Mouse (Mus musculus): Measurements from ENCODE around the gene Ntn1.

The Ntn1 gene

DNA sequence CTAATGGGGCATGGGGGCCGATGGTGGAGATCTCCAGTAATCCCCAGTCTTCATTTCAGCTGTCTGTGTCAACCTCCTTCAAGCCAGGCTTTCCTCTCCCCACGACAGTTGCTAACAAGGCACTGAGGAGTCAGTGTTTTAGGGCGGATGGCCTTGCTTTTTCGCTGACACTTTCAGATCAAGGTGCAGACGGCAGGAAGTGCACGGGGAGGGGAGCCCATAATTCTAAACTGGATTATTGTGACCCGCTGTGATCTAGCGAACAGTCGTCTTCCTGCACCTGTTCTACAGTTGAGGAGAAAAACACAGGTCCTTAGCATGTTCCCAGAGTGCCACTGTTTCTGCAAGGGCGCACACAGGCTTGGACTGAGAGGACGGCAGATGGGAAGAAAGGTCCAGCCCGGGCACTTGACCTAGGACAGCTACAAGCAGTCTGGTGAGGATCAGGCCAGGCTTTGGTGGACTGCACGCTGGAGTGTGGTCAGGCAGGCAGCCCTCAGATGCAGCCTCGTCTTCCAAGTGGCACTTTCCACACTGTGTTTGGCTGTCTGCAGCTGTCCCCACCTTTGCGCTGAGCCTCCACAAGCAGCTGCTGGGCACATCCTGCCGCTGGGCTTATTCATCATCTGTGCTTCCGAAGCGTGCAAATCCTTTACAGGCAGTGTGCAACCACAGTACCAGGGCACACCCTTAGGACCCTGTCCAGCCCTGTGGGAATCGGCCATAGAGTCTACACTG, 129.7 kb downstream of the Ntn1 start:
- peak; percentile 58 for DNase-seq (ENCODE audit: low read depth, low spot score)

DNA sequence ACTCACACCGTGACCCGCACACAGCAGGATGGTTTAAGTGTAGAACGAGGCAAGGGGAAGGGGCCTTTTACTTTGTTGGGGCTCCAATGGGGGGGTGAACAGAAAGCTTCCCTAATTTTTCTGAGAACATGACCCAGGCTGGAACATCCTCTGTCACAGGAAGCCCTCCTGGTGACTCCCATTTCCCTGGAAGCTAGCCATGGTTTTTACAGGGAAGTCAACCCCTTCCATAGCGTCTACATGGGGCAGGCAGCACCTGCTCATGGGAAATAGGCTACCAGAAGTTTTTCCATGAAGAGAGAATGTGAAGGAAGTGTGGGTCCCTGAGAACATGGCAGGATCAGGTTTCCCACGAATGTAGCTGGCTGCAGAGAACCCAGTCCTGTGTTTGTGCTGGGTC, 136.3 kb downstream of the Ntn1 start:
- DNase-seq (ENCODE audit: low read depth, low spot score), result no peak

DNA sequence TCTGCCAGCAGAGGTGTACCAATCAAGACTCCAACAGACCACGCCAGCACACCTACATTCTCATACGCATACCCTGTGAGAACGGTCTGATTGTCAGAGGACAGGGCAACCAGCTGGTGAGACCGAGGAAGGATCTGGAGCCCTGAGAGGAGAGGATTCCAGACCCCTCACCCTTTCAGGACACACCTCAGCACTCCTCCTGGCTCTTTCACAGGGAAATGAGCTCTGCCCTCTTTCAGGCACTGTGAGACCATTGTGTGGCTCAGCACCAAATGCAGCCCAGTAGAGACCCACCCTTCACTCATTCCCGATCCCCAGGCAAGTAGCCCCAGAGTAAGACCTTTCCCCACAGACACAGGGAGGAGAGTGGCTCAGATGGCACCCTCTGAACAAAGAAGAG, 137.5 kb downstream of the Ntn1 start:
- no peak for DNase-seq (ENCODE audit: low read depth, low spot score)

DNA sequence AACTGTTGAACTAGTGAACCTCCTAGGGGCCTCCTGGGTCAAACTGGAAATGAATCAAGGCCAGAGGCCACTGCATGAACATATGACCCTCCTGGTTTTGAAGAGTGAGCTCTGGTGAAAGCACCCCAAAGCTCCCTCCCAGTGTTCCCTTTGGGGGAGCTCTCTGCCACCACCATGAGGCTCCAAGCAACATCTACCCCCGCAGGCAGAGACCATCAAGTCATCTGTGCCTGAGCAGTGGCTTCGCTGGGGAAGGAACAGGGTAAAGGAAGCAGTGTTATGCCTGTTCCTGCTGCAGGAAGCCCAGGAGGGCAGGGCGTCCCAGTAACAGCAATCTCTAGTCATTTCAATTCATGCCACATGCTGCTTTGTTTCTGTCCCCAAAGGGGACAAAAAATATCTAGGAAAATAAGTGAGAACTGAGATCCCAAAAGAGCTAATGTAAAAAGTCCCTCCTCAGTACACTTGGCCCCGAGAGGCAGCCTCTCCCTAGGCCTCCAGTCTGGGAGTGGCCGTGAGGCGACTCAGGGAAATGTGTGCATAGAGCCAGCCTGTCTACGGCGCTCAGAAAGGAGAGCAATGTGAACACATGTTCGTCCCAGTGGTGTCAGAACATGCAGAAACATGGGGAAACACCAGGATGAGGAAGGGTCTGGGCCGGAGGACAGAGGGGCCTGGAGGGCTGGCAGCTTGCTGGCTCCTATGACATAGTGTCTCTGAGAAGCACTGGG, 139.3 kb downstream of the Ntn1 start:
- DNase-seq (ENCODE audit: low read depth, low spot score), result no peak

DNA sequence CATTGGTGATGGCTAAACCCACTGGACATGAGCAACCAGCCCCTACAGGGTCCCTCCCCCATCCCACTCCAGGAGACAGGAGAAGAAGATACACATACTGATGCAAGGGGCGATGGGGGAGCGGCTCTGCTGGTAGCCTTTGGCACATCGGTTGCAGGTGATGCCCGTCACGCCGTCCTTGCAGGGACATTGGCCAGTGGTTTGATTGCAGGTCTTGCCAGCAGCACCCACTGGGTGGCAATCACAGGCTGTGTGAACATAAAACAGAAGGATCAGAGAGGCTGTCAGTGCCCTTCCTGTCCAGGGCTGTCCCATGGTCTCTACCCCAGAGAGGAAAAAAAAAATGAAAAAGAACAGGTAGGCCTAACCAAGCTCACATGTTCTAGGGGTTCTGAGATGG, 140.2 kb downstream of the Ntn1 start:
- DNase-seq (ENCODE audit: low read depth, low spot score), result no peak

DNA sequence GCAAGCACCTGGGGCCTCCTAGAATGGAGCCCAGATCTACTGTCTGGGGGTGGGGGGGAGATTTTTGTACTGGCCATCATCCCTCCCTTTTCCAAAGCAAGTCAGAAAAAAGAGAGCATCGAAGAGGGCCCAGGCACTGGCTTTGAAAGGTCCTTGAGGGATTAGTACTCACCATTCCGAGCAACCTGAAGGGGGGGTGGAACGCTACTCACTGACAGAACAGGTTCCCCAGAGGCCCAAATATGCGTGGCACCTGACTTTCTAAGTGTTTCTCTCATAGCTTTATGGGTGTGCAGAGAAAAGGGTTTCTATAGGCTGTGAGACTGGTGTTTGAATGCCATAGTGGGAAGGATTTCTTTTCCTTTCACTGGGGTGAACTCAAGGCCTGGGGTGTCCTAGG, 142.1 kb downstream of the Ntn1 start:
- no peak for DNase-seq (ENCODE audit: low read depth, low spot score)

DNA sequence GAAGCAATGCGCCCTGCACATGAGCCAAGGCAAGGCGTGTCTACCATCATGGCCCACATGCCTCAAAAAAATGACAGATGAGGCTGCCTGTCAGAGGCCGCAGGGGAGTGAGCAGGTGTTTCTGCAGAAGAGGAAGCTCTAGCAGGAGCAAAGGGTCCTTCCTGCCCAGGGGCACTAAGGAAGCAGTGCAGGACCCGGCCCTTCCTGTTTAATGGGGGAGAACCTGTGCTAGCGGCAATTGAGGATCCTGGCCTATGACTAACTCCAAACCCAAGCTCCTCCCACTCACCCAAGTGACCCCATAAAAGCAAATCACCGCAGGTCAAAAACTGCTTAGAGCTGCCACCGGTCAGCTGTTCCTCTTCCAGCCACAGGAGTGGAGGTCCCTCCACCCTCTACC, 147.1 kb downstream of the Ntn1 start:
- no peak for DNase-seq (ENCODE audit: low read depth, low spot score)

DNA sequence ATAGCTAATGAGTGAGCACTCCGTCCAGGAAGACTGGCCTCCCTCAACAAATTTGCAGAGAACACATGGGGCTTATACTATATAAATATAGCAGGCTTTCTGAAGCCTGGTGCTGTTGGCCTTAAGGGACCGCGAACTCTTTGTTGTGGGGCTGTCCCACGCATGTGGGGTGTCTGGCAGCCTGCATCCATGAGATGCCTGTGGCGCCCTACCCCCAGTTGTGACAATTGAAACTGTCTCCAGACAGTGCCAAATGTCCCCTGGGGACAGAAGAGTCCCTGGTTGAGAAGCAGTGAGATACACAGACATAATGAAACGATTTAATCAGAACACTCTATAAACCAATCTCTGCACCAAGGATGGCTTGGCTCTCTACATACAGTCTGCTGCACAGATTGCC, 150.5 kb downstream of the Ntn1 start:
- DNase-seq (ENCODE audit: low read depth, low spot score), result no peak

DNA sequence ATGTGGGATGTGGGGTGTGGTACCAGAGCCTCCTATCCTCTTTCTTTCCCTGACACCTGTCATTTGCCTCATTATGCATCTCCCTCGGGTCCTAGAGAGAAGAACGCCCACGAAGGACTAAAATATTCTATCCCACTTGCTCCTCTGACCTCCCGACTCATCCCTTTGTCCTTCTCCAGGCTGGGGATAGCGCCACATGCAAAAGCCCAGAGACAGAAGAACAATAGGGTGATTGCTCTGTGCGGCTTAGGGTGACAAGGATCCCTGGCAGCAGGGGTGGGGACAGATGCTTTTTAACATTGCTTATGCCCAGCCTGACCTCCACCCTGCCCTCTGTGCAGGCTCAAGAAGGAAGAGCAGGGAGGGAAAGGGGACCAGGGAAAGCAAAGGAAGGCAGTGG, 152.7 kb downstream of the Ntn1 start:
- no peak for DNase-seq (ENCODE audit: low read depth, low spot score)

DNA sequence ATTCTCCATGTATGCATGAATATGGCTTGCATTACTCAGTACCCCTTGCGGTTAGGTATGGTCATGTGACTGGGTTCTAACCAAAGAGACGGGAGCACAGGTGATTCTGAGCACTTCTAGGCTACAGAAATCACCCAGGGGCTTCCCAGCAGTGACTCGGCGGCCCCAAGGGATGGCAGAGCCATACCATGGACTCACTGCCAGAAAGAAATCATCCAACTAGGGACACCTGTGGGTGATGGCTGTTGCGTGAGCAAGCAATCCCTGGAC, 155.7 kb downstream of the Ntn1 start:
- no peak for DNase-seq (ENCODE audit: low read depth, low spot score)

DNA sequence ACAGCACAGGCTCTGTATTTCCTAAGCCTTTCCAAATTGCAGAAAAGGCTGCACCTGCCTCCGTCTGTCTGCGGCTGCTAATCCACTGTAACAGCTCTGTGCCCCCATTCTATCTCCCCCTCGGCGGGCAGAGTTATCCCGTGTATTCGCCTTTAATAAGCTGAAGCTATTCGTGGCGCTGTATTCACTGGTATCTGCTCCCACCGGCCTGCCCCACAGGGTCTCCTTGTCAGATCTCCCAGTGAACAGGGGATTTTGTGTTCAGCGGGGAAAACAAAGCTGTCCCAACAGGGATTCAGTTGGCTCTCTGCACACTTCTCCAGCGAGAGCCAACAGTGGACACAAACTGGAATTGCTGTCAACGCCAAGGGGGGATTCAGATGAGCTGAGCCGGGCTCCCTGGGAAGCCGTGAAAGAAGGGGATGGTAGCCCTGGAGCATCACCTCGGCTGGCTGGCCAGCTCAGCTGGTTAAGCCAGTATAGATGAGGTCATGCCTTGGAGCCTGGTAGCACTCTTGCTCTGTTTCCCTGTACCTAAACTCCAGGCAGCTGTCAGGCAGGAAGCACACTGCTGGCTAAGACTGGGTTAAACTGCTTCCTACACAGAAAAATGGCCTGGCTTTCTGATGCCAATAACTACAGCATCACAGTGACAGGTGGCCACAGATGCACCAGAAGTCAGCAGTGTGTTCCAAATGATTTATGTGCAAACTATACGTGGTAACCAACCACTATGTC, 156.2 kb downstream of the Ntn1 start:
- DNase-seq (ENCODE audit: low read depth, low spot score), result no peak

DNA sequence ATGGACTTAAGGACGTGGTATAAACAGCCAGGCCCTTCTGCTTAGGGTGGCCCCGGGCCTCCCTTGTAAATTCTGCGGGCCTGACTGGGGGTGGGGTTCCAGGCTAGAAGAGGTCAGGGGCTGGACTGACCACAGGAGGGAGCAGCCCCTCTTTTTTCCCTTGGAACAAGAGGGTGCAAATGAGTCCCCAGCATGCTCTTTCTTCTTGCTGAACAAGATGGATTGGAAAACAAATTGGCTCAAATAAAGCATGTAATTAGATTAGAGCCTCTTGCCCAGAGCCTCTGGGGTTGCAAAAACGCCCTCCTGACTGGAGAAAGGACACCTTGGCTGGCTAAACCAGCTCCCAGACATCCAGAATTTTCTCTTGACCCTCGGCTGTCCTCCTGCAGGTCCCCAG, 160.9 kb downstream of the Ntn1 start:
- DNase-seq (ENCODE audit: low read depth, low spot score), result no peak

DNA sequence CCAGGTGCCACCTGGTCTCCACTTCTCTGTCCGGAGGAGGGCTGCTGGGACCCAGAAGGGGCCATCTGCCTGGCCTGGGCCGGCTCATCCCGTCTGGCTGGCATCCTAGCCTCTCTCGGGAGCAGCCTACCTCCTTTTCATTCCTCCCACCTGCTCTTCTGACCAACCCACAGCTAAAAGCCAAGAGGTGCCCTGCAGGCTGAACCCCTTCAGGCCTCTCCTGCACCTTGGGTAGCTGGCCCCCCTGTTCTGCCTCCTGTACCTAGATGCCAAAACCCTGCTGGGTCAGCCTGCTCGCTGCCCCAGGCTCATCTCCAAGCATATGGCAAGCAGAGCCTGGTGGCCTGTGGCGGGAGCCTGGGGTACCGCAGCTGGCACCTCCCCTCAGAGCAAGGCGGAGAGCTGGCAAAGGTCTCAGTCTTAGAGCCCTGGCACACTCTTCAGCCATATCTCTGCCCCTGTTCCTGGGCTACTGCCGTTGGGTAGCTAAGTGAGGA, 167.1 kb downstream of the Ntn1 start:
- no peak for DNase-seq (ENCODE audit: low read depth, low spot score)

DNA sequence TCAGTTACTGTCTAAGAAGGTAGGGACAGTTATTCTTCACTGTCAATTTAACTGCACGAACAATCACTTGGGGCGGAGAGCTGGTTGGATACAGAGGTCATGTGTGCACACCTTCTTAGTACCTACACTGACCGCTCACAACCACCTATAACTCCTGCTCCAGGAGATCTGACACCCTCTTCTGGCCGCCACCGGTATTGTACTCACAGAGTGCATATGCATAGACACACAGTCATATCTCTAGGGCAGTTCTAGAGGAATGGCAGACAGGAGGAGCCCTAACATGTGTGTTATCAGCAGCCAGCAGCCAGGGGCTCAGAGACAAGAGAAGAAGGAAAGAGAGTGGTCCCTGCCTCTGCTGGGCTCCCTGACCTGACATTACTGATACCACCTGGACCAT, 169.1 kb downstream of the Ntn1 start:
- DNase-seq (ENCODE audit: low read depth, low spot score), result no peak

DNA sequence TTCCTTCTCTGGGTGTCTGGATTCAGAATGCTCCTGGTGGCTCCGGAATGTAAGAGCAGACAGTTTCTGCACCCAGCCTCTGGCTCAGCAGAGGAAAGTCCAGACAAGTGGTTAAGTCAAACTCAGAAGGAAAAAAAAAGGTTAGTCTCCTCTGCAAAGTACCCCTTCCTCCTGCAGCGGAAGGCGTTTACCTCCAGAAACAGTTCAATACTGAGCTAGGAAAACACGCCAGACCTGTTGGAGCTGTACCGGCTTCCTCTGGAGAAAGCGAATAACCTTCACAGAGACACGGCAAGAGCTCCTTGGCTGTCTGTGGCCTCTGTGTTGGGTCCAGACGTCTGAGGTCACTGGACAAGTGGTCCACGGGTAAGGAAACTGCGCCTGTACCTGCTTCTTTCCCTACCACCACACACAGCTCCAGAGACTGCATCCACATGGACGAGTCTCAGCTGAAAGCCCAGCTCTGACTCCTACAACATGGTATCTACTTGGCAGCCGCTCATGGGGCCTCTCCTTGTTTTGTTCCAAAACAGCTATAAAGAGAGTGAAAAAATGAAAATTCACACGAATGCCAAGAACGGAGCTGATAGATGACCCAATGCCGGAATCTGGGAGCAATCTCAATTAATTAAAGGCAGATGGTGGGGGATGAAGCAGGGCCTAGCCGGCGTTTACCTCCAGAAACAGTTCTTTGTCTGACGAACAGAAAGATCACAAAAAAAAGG, 171.5 kb downstream of the Ntn1 start:
- no peak for DNase-seq (ENCODE audit: low read depth, low spot score)

DNA sequence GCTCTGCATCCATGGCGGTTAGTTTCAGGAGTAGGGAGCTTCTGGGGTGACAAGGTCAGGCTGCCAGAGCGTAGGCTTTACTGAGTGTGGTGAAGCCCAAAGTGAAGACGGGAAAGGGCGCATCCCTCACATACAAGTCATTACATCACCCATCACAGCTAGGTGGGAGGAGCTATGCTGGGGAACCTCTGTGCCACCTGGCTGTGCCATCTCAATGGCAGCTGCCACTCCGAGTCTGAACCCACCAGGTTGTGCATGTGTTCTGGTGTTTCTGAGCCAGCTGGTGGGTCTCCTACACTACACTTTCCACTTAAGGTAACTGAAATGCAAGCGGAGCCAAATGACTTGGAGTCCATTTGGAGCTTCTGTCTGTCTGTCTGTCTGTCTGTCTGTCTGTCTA, 172.8 kb downstream of the Ntn1 start:
- no peak for DNase-seq (ENCODE audit: low read depth, low spot score)

DNA sequence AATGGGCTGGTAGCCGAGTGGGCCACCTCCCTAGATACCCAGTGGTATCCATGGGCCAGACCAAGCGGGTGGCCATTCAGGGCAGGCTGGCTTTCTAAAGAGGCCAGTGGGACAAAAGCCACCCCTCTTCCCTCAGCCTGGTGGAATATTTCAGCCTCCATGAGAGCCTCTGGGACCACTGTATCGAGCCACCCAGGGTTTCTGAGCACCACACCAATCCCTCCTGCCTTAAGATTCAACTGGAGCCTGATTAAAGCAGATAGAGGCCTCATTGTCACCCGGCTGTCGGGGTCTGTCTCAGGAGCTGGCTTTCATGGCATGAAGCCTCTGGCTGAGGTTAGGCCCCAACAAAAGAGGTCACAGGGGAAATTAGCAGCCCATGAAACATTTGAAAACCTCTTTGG, 174.0 kb downstream of the Ntn1 start:
- DNase-seq (ENCODE audit: low read depth, low spot score), result no peak

DNA sequence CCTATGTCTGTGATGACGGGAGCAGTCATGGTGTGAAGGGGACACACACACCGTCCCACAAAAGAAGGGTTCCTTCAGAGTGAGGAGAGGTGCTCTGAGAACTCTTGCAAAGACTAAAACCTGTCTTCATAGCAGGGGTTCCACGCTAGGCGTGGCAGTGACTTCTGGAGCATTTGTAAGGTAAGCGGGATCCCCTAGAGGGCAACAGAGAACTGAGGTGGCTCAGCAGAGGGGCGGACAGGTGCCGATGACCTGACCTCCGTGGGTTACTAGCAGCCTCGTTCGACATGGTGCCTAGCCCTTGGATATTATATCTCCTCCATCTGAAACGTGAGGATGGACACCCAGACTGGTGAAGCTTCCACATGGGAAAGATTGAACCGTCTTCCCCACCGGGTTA, 177.5 kb downstream of the Ntn1 start:
- DNase-seq (ENCODE audit: low read depth, low spot score), result no peak

DNA sequence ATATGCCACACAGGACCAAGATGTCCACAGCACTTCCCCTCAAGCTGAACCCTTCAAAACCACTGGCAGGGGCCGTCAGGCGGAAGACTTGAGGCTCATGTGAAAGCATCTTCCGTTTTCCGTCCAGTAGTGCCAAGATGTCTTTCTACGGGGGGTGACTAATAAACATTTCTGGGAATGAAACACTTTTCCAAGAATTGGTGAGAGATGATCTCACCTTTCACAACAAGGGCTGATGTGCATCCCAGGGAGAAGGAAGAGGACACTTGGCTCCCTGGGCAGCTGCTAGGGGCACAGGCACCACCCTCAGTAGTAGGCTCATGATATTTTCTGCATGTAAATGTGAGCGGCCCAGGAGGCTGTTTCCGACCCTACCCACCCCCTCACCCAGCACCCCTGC, 178.4 kb downstream of the Ntn1 start:
- no peak for DNase-seq (ENCODE audit: low read depth, low spot score)

DNA sequence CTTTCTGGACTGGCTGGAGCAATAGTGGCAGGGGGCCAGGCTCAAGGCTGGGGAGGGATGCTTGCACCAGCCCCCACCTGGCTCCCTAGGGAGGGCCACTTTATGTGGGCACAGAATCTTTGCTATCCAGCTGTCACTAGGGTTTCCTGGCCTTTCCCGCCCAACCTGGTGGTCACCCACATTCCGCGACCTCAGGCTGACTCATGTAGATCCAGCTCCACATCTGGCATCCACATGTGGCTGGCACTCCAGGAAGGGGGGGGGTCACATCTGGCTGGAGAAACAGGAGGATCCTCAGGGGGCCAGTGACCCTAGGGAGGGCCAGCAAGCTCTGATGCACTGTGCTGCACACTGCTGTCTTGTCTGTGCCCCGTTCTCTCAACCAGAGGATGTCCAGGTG, 179.9 kb downstream of the Ntn1 start:
- DNase-seq (ENCODE audit: low read depth, low spot score), result no peak

DNA sequence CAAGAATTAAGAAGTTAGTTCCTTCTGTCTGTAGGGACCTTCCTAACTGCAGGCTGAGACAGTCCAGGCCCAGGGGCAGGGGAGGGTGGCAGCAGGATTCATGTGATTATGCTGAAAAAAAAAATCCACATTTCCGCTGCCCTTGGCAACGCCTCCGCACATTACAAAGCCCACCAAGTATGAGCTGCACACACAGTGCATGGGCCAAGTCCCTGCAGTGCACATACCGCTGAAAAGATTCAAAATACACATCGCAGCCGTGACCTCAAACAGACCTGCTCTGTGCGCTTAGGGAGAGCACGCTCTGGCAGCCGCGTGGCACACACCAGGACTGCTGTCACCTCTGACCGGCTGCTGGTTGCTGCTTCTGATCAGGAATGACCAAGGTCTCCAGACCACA, 184.6 kb downstream of the Ntn1 start:
- no peak for DNase-seq (ENCODE audit: low read depth, low spot score)

DNA sequence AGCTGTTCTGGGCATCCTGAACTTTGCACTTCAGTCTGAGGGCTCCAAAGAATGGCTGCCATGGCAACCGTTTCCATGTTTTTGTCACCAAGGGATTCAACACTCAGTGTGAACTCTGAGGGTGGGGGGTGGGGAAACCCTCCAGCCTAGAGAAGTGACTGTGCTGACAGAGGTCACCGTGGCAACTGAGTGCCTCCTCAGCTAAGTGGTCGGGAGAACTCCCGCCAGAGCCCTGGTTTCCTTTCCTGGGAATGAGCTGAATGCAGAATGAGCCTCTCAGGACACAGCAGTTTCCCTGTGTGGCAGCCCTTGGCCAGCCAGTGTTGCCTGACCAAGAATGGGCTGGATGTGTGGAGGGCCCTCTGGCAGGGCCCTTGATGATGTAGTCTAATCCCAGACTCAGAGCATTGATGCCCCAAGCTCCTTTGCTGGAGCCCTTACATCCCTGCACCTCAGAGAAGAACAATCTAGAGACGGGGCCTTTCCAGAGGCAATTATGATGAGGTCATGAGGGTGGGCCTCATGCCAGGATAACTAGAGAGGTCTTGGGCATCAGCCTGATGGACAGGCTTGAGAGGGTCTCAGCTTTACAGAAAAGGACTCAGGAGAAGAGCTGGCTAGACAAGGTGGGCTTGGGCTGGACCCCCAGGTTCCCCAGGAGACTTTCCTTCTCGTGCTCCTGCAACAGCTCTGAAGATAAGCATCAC, 185.3 kb downstream of the Ntn1 start:
- DNase-seq (ENCODE audit: low read depth, low spot score), result no peak
